Mouse (Mus musculus): ENCODE data around the gene Ripor3. TPM values are rescaled to one million over a fixed set of nuclear protein-coding genes. Genes with fewer than 3 reads are reported as not detected.
A peak's percentile ranks its signal among the peaks of the same experiment; 100 is the strongest.

The Ripor3 gene
- total and polyA plus RNA-seq, 2 experiments from 2014 or later = 0.45 to 1.0 TPM

DNA sequence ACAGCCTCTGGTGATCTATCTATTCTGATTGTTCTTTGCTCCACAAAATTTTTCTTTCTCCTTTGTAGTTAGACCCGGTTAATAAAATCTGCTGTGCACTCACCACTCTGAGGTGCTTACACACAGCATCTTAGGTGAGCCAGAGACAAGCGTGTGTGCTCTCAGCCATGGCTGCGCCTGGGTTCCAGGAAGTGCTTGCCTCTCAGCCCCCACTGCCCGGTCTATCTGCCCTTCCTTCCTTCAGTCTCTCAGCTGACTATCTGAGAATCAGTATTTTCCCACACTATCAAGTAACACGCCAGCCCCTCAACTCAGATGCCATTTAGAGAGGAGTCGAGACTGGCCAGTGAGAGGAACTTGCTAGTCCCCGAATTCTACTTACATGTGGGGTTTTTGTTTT, 50.4 kb downstream of the Ripor3 start:
- TF ChIP-seq CTCF (IDR thresholded peaks at IDR 0.05; ENCODE audit: low read depth) = no peak
- 82% methylated on average over 7 of the region's 7 CpGs for WGBS
- H3K9ac ChIP-seq (replicated peaks; ENCODE audit: low read length) = no peak overlapping the region
- peaks cover 14% of the 10 kb centered on the region; the same call in 1 of the 2 replicates for H3K36me3 ChIP-seq (ENCODE audit: insufficient read depth, low read length)
- peaks cover 9% of the 10 kb centered on the region; the same call in 1 of the 2 replicates for H3K4me1 ChIP-seq (ENCODE audit: insufficient read depth, low read length)
- no peak overlapping the region for H3K27ac ChIP-seq
- no peak for ATAC-seq
- no peak overlapping the region for H3K4me3 ChIP-seq (ENCODE audit: low read length)
- no peak overlapping the region for H3K4me2 ChIP-seq (ENCODE audit: low read depth, low read length)
- no peaks in the 10 kb centered on the region for H3K27me3 ChIP-seq (ENCODE audit: insufficient read depth, low read length)
- no peak for DNase-seq (ENCODE audit: low spot score)
- H3K9me3 ChIP-seq (ENCODE audit: low read length) = no peaks in the 10 kb centered on the region

DNA sequence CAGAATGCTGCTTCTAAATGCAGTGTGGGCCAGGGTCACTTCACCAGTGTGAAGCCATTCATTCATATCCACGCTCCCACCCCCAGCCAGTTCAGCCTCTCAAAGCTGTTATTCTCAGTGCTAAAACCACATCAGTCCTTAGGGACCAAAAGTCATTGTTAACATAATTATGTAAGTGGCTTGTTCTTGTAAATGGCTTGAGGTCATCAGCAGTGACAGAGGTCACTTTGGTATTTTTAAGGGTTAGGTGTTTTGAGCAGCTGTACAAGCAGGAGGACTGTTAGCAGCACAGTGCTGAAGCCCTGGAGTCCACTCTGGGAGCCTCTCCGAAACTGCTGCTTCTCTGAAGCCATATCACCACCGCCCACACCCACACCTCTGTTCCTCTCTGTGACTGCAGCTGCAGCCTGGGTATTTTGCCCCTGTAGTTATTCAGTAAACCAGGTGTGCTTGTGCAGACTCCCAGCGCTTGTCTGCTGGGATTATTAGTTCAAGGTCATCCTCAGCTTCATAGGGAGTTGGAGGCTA, 51.0 kb downstream of the Ripor3 start:
- Histone ChIP-seq H3K36me3 (ENCODE audit: insufficient read depth, low read length) (peaks cover 10% of the 10 kb centered on the region; the same call in 1 of the 2 replicates), H3K9me3 (ENCODE audit: low read length) (no peaks in the 10 kb centered on the region), H3K4me2 (ENCODE audit: low read depth, low read length) (no peak overlapping the region), H3K27ac (peak overlapping the region; percentile 23; the same call in 1 of the 2 replicates), H3K9ac (replicated peaks; ENCODE audit: low read length) (no peak overlapping the region), H3K27me3 (ENCODE audit: insufficient read depth, low read length) (no peaks in the 10 kb centered on the region), H3K4me1 (ENCODE audit: insufficient read depth, low read length) (peaks cover 9% of the 10 kb centered on the region; the same call in 1 of the 2 replicates), H3K4me3 (ENCODE audit: low read length) (no peak overlapping the region)
- ATAC-seq = no peak
- no peak for DNase-seq (ENCODE audit: low spot score)
- no peak for TF ChIP-seq CTCF (IDR thresholded peaks at IDR 0.05; ENCODE audit: low read depth)
- WGBS = 82% methylated on average over 4 of the region's 4 CpGs

DNA sequence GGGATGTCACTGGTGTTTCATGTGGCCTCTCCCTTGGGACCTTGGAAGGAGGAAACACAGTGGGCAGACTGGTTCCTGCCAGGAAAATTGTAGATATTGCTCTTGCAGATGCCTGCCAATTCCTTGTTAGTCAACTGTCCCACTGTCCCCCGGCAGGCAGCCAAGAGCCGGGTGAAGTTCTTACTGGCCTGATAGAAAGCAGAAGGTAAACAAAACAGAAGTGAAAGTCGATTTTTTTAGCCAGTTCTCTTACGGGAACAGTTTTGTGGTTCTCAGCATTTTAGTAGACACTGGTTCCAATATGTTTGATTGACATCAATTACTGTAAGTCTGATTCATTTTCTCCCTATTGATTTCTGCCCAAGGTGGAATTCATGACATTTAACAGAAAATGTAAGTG, 51.6 kb downstream of the Ripor3 start:
- peak overlapping the region; percentile 23; the same call in 1 of the 2 replicates for H3K27ac ChIP-seq
- no peak overlapping the region for H3K4me3 ChIP-seq (ENCODE audit: low read length)
- WGBS = 38% methylated on average over 4 of the region's 4 CpGs
- no peak for TF ChIP-seq CTCF (IDR thresholded peaks at IDR 0.05; ENCODE audit: low read depth)
- DNase-seq (ENCODE audit: low spot score) (peak; percentile 70), ATAC-seq (no peak)
- no peak overlapping the region for H3K9ac ChIP-seq (replicated peaks; ENCODE audit: low read length)
- no peaks in the 10 kb centered on the region for H3K27me3 ChIP-seq (ENCODE audit: insufficient read depth, low read length)
- peaks cover 4% of the 10 kb centered on the region; the same call in 1 of the 2 replicates for H3K36me3 ChIP-seq (ENCODE audit: insufficient read depth, low read length)
- H3K4me2 ChIP-seq (ENCODE audit: low read depth, low read length) = no peak overlapping the region
- H3K9me3 ChIP-seq (ENCODE audit: low read length) = no peaks in the 10 kb centered on the region
- H3K4me1 ChIP-seq (ENCODE audit: insufficient read depth, low read length) = peaks cover 9% of the 10 kb centered on the region; the same call in 1 of the 2 replicates

DNA sequence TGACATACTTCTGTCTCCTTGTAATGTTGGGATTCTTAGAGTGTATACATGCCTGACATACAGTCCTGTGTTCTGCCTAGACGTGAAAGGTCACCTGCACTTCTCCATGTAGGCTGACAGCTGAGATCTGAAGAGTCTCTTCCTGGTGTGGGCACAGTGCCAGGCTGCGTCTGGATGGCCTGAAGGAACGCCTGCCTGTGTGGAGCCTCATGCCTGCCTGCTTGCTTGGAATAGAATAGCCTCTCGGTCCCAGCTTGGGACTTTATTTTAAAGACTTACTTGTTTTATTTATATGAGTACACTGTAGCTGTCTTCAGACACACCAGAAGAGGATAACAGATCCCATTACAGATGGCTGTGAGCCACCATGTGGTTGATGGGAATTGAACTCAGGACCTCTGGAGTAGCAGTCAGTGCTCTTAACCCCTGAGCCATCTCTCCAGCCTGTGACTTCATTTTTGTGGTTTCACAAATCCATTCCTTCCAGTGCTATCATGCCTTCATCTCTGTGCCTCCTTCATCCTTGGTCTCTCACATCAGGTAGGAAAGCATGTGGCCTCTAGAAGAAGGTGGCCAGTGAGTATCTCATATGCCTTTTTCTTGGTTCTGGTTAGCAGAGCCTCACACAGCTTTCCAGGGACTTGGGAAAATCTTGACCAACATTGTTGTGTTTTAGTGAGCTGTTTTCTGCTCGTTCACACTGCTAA, 52.2 kb downstream of the Ripor3 start:
- 27% methylated on average over 5 of the region's 5 CpGs for WGBS
- no peak for TF ChIP-seq CTCF (IDR thresholded peaks at IDR 0.05; ENCODE audit: low read depth)
- Histone ChIP-seq H3K4me3 (ENCODE audit: low read length) (no peak overlapping the region), H3K27ac (peak overlapping the region; percentile 23; the same call in 1 of the 2 replicates), H3K27me3 (ENCODE audit: insufficient read depth, low read length) (no peaks in the 10 kb centered on the region), H3K9ac (replicated peaks; ENCODE audit: low read length) (no peak overlapping the region), H3K36me3 (ENCODE audit: insufficient read depth, low read length) (no peaks in the 10 kb centered on the region), H3K9me3 (ENCODE audit: low read length) (no peaks in the 10 kb centered on the region), H3K4me2 (ENCODE audit: low read depth, low read length) (no peak overlapping the region), H3K4me1 (ENCODE audit: insufficient read depth, low read length) (peaks cover 9% of the 10 kb centered on the region; the same call in 1 of the 2 replicates)
- ATAC-seq (no peak), DNase-seq (ENCODE audit: low spot score) (peak; percentile 46)

DNA sequence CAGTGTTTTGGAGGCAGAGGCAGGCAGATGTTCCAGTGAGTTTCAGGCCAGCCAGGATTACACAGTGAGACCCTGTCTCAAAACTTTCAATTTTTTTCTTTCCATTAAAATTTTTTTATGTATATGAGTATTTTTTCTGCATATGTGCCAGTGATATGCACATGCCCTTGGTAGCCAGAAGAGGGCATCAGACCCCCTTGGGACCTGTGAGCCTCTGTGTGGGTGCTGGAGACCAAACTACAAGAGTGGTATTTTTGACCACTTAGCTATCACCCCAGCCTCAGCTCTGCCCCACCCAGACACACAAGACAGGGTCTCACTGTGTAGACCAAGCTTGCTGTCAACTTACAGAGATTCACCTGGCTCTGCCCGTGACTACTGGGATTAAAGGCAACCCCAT, 52.9 kb downstream of the Ripor3 start:
- no peaks in the 10 kb centered on the region for H3K36me3 ChIP-seq (ENCODE audit: insufficient read depth, low read length)
- no peaks in the 10 kb centered on the region for H3K9me3 ChIP-seq (ENCODE audit: low read length)
- DNase-seq (ENCODE audit: low spot score) (no peak), ATAC-seq (no peak)
- 88% methylated on average over 1 of the region's 1 CpGs for WGBS
- no peak overlapping the region for H3K9ac ChIP-seq (replicated peaks; ENCODE audit: low read length)
- H3K27ac ChIP-seq = no peak overlapping the region
- TF ChIP-seq CTCF (IDR thresholded peaks at IDR 0.05; ENCODE audit: low read depth) = peak; percentile 44
- no peak overlapping the region for H3K4me2 ChIP-seq (ENCODE audit: low read depth, low read length)
- H3K4me3 ChIP-seq (ENCODE audit: low read length) = no peak overlapping the region
- H3K27me3 ChIP-seq (ENCODE audit: insufficient read depth, low read length) = no peaks in the 10 kb centered on the region
- peaks cover 9% of the 10 kb centered on the region; the same call in 1 of the 2 replicates for H3K4me1 ChIP-seq (ENCODE audit: insufficient read depth, low read length)

DNA sequence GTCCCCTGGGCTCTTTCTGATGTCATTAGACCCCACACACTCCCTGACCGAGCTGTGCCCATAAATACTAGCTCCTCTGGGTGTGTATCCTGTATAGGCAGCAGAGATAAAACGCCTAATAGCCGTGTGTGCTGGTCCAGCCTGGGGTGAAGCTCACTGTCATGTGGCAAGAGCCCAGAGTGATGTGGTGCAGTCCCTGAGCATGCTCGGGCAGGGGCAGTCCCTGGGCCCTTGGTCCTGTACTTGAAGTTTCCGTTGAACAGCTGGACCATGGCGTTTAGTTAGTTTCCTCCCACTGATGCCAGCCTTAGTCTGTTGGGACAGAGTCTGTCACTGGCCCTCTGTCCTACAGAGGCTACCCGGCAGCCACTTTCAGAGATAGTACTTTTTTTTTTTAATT, 55.5 kb downstream of the Ripor3 start:
- H3K27ac ChIP-seq = no peak overlapping the region
- no peaks in the 10 kb centered on the region for H3K9me3 ChIP-seq (ENCODE audit: low read length)
- WGBS = 84% methylated on average over 7 of the region's 7 CpGs
- DNase-seq (ENCODE audit: low spot score) (no peak), ATAC-seq (no peak)
- no peaks in the 10 kb centered on the region for H3K36me3 ChIP-seq (ENCODE audit: insufficient read depth, low read length)
- no peak for TF ChIP-seq CTCF (IDR thresholded peaks at IDR 0.05; ENCODE audit: low read depth)
- no peak overlapping the region for H3K9ac ChIP-seq (replicated peaks; ENCODE audit: low read length)
- peaks cover 9% of the 10 kb centered on the region; the same call in 1 of the 2 replicates for H3K4me1 ChIP-seq (ENCODE audit: insufficient read depth, low read length)
- H3K4me2 ChIP-seq (ENCODE audit: low read depth, low read length) = no peak overlapping the region
- no peaks in the 10 kb centered on the region for H3K27me3 ChIP-seq (ENCODE audit: insufficient read depth, low read length)
- no peak overlapping the region for H3K4me3 ChIP-seq (ENCODE audit: low read length)

DNA sequence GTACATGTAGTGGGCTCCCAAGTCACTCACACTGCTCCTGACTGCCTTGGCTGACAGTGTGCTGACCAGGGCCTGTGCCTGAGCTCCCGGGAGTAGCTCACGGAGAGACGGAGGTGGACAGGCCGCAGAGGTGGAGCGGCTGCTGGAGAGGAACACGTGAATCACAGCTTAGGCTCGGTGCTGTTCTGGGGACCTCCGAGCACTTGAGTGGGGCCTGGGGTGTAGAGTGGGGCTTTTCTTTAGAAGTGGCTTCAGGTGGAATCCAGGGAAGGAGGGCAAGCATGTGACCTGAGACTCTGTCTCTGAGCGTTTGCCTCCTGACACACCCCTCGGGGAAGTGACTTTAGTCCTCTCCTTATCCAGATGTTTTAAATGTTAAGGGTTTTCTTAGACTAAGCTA, 56.6 kb downstream of the Ripor3 start:
- no peak for DNase-seq (ENCODE audit: low spot score)
- H3K27ac ChIP-seq = no peak overlapping the region
- H3K4me3 ChIP-seq (ENCODE audit: low read length) = no peak overlapping the region
- H3K36me3 ChIP-seq (ENCODE audit: insufficient read depth, low read length) = no peaks in the 10 kb centered on the region
- no peaks in the 10 kb centered on the region for H3K9me3 ChIP-seq (ENCODE audit: low read length)
- no peak for ATAC-seq
- no peak overlapping the region for H3K9ac ChIP-seq (replicated peaks; ENCODE audit: low read length)
- no peak overlapping the region for H3K4me2 ChIP-seq (ENCODE audit: low read depth, low read length)
- no peaks in the 10 kb centered on the region for H3K27me3 ChIP-seq (ENCODE audit: insufficient read depth, low read length)
- no peak for TF ChIP-seq CTCF (IDR thresholded peaks at IDR 0.05; ENCODE audit: low read depth)
- H3K4me1 ChIP-seq (ENCODE audit: insufficient read depth, low read length) = peaks cover 9% of the 10 kb centered on the region; the same call in 1 of the 2 replicates
- 91% methylated on average over 10 of the region's 10 CpGs for WGBS
